Mouse (Mus musculus): ENCODE results near the gene Tnik. TPM values are rescaled to one million over a fixed set of nuclear protein-coding genes. Genes with fewer than 3 reads are reported as not detected.
A peak's percentile ranks its signal among the peaks of the same experiment; 100 is the strongest.

The Tnik gene
- polyA plus RNA-seq, 1 experiment from 2014 or later = 65.1 TPM

- no peaks in the 10 kb centered on the region for H3K27me3 ChIP-seq (replicated peaks; ENCODE audit: control insufficient read depth, insufficient read depth, low read length)
- H3K27ac ChIP-seq (ENCODE audit: low read depth, low read length) = no peak overlapping the region
- no peak overlapping the region for H3K4me3 ChIP-seq (ENCODE audit: low read length)
- H3K36me3 ChIP-seq (ENCODE audit: control insufficient read depth, insufficient read depth, low read length) = peaks cover 4% of the 10 kb centered on the region; the same call in 1 of the 2 replicates
- no peak overlapping the region for H3K9ac ChIP-seq (ENCODE audit: low read depth, low read length)
- H3K4me1 ChIP-seq (ENCODE audit: control insufficient read depth, insufficient read depth, low read depth, low read length) = no peaks in the 10 kb centered on the region; the same call in 1 of the 2 replicates
- ATAC-seq = no peak
- H3K4me2 ChIP-seq (ENCODE audit: low read length) = no peak overlapping the region
- WGBS = 47% methylated on average over 11 of the region's 11 CpGs
- no peaks in the 10 kb centered on the region for H3K9me3 ChIP-seq (ENCODE audit: control insufficient read depth, low read length)
Observed at GRCm38 (mm10) chr3:28544345-28544869, 281.4 kb downstream of the Tnik start.

GRCm38 (mm10) chr3:28547965-28548730, 285.1 kb downstream of the Tnik start:
- 0 out of 2 replicates have a peak, but pooled peaks have one; percentile 15 for ATAC-seq

GRCm38 (mm10) chr3:28549391-28549790, 286.4 kb downstream of the Tnik start:
- Histone ChIP-seq H3K9me3 (ENCODE audit: control insufficient read depth, low read length) (no peaks in the 10 kb centered on the region), H3K27ac (ENCODE audit: low read depth, low read length) (peak overlapping the region; percentile 25), H3K27me3 (replicated peaks; ENCODE audit: control insufficient read depth, insufficient read depth, low read length) (no peaks in the 10 kb centered on the region), H3K4me2 (ENCODE audit: low read length) (no peak overlapping the region), H3K4me1 (ENCODE audit: control insufficient read depth, insufficient read depth, low read depth, low read length) (peaks cover 2% of the 10 kb centered on the region; the same call in 1 of the 2 replicates), H3K4me3 (ENCODE audit: low read length) (no peak overlapping the region), H3K9ac (ENCODE audit: low read depth, low read length) (no peak overlapping the region), H3K36me3 (ENCODE audit: control insufficient read depth, insufficient read depth, low read length) (no peaks in the 10 kb centered on the region)
- 25% methylated on average over 6 of the region's 6 CpGs for WGBS
- ATAC-seq = no peak

More at GRCm38 (mm10) chr3:28547965-28548730, 285.1 kb downstream of the Tnik start:
- Histone ChIP-seq H3K9me3 (ENCODE audit: control insufficient read depth, low read length) (no peaks in the 10 kb centered on the region), H3K27me3 (replicated peaks; ENCODE audit: control insufficient read depth, insufficient read depth, low read length) (no peaks in the 10 kb centered on the region), H3K9ac (ENCODE audit: low read depth, low read length) (no peak overlapping the region), H3K4me3 (ENCODE audit: low read length) (no peak overlapping the region), H3K36me3 (ENCODE audit: control insufficient read depth, insufficient read depth, low read length) (no peaks in the 10 kb centered on the region), H3K27ac (ENCODE audit: low read depth, low read length) (no peak overlapping the region), H3K4me1 (ENCODE audit: control insufficient read depth, insufficient read depth, low read depth, low read length) (peaks cover 2% of the 10 kb centered on the region; the same call in 1 of the 2 replicates), H3K4me2 (ENCODE audit: low read length) (no peak overlapping the region)
- WGBS = 53% methylated on average over 10 of the region's 10 CpGs

- Histone ChIP-seq H3K4me3 (ENCODE audit: low read length) (no peak overlapping the region), H3K36me3 (ENCODE audit: control insufficient read depth, insufficient read depth, low read length) (no peaks in the 10 kb centered on the region), H3K9me3 (ENCODE audit: control insufficient read depth, low read length) (no peaks in the 10 kb centered on the region), H3K4me1 (ENCODE audit: control insufficient read depth, insufficient read depth, low read depth, low read length) (peaks cover 13% of the 10 kb centered on the region), H3K27me3 (replicated peaks; ENCODE audit: control insufficient read depth, insufficient read depth, low read length) (no peaks in the 10 kb centered on the region), H3K9ac (ENCODE audit: low read depth, low read length) (no peak overlapping the region), H3K4me2 (ENCODE audit: low read length) (no peak overlapping the region), H3K27ac (ENCODE audit: low read depth, low read length) (peak overlapping the region; percentile 45; the same call in 1 of the 2 replicates)
- 18% methylated on average over 6 of the region's 6 CpGs for WGBS
- peak; percentile 65 for ATAC-seq
Observed at GRCm38 (mm10) chr3:28550497-28551093, 287.6 kb downstream of the Tnik start.

- Histone ChIP-seq H3K4me1 (ENCODE audit: control insufficient read depth, insufficient read depth, low read depth, low read length) (peaks cover 14% of the 10 kb centered on the region), H3K36me3 (ENCODE audit: control insufficient read depth, insufficient read depth, low read length) (no peaks in the 10 kb centered on the region), H3K27ac (ENCODE audit: low read depth, low read length) (no peak overlapping the region), H3K4me2 (ENCODE audit: low read length) (no peak overlapping the region), H3K27me3 (replicated peaks; ENCODE audit: control insufficient read depth, insufficient read depth, low read length) (no peaks in the 10 kb centered on the region), H3K4me3 (ENCODE audit: low read length) (no peak overlapping the region), H3K9me3 (ENCODE audit: control insufficient read depth, low read length) (no peaks in the 10 kb centered on the region), H3K9ac (ENCODE audit: low read depth, low read length) (no peak overlapping the region)
- WGBS = 88% methylated on average over 1 of the region's 1 CpGs
- ATAC-seq = no peak
Observed at GRCm38 (mm10) chr3:28551756-28552155, 288.7 kb downstream of the Tnik start.

- WGBS = 56% methylated on average over 9 of the region's 9 CpGs
- ATAC-seq = no peak
- no peaks in the 10 kb centered on the region for H3K27me3 ChIP-seq (replicated peaks; ENCODE audit: control insufficient read depth, insufficient read depth, low read length)
- no peak overlapping the region for H3K4me2 ChIP-seq (ENCODE audit: low read length)
- 0 out of 2 replicates have a peak, but pooled peaks cover 4% of the 10 kb centered on the region for H3K36me3 ChIP-seq (ENCODE audit: control insufficient read depth, insufficient read depth, low read length)
- peaks cover 29% of the 10 kb centered on the region for H3K4me1 ChIP-seq (ENCODE audit: control insufficient read depth, insufficient read depth, low read depth, low read length)
- H3K9me3 ChIP-seq (ENCODE audit: control insufficient read depth, low read length) = no peaks in the 10 kb centered on the region
- peak overlapping the region; percentile 8; the same call in 1 of the 2 replicates for H3K9ac ChIP-seq (ENCODE audit: low read depth, low read length)
- no peak overlapping the region for H3K4me3 ChIP-seq (ENCODE audit: low read length)
- peak overlapping the region; percentile 2; the same call in 1 of the 2 replicates for H3K27ac ChIP-seq (ENCODE audit: low read depth, low read length)
Observed at GRCm38 (mm10) chr3:28554934-28555333, 291.9 kb downstream of the Tnik start.

GRCm38 (mm10) chr3:28555795-28556570, 293.0 kb downstream of the Tnik start:
- 59% methylated on average over 7 of the region's 7 CpGs for WGBS
- Histone ChIP-seq H3K9ac (ENCODE audit: low read depth, low read length) (no peak overlapping the region), H3K27me3 (replicated peaks; ENCODE audit: control insufficient read depth, insufficient read depth, low read length) (no peaks in the 10 kb centered on the region), H3K9me3 (ENCODE audit: control insufficient read depth, low read length) (no peaks in the 10 kb centered on the region), H3K4me1 (ENCODE audit: control insufficient read depth, insufficient read depth, low read depth, low read length) (peaks cover 27% of the 10 kb centered on the region), H3K36me3 (ENCODE audit: control insufficient read depth, insufficient read depth, low read length) (peaks cover 6% of the 10 kb centered on the region; the same call in 1 of the 2 replicates), H3K27ac (ENCODE audit: low read depth, low read length) (no peak overlapping the region; the same call in 1 of the 2 replicates), H3K4me3 (ENCODE audit: low read length) (no peak overlapping the region), H3K4me2 (ENCODE audit: low read length) (no peak overlapping the region)
- no peak for ATAC-seq

GRCm38 (mm10) chr3:28558328-28558871, 295.4 kb downstream of the Tnik start:
- H3K27ac ChIP-seq (ENCODE audit: low read depth, low read length) = peak overlapping the region; percentile 44
- 55% methylated on average over 4 of the region's 4 CpGs for WGBS
- peaks cover 6% of the 10 kb centered on the region; the same call in 1 of the 2 replicates for H3K36me3 ChIP-seq (ENCODE audit: control insufficient read depth, insufficient read depth, low read length)
- no peak overlapping the region for H3K4me3 ChIP-seq (ENCODE audit: low read length)
- ATAC-seq = peak; percentile 93
- no peaks in the 10 kb centered on the region for H3K27me3 ChIP-seq (replicated peaks; ENCODE audit: control insufficient read depth, insufficient read depth, low read length)
- H3K9ac ChIP-seq (ENCODE audit: low read depth, low read length) = no peak overlapping the region
- H3K4me1 ChIP-seq (ENCODE audit: control insufficient read depth, insufficient read depth, low read depth, low read length) = peaks cover 27% of the 10 kb centered on the region
- no peak overlapping the region for H3K4me2 ChIP-seq (ENCODE audit: low read length)
- no peaks in the 10 kb centered on the region for H3K9me3 ChIP-seq (ENCODE audit: control insufficient read depth, low read length)
